Mouse (Mus musculus): ENCODE results near the gene Gng10.

DNA sequence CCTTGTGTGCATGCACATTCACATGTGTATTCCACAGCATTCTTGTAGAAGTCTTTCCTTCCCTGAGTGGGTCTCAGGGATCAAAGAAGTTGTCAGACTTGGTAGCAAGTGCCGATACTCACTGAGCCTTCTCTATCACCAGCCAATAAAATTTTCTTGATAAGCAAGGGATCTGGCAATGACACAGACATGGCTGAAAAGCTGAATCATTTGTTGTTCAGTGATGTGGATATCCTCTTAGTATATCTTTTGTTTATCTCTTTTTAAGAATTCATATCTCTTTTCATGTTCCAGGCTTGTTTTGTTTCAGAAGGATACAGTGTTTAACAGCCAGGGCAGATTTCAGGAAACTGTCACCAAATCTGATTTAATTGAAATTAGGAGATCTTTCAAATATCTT lies 36.2 kb upstream of the Gng10 start:
- no peak for TF ChIP-seq CTCF (conservative IDR thresholded peaks at IDR 0.05; ENCODE audit: low read length)
- no peak for TF ChIP-seq NANOG (IDR thresholded peaks at IDR 0.05; ENCODE audit: borderline replicate concordance, low read length)
